Mouse (Mus musculus) liver, embryonic 12.5 days (tissue): ENCODE data around the gene Ackr4. TPM values are rescaled to one million over a fixed set of nuclear protein-coding genes. Genes with fewer than 3 reads are reported as not detected.

Experiments used
- ATAC-seq: fragments of 200-750 bp; cut with Nextera tagmentation; 2 replicates; pipeline ENCODE4 v1.8.0; 2017; ENCODE audit warnings: moderate number of reproducible peaks, mild to moderate bottlenecking, moderate library complexity
- H3K27ac ChIP-seq: fragments of 300-500 bp; sonication (generic); 2 replicates; pipeline ENCODE4 v1.5.1; 2016; ENCODE audit warnings: mild to moderate bottlenecking
- H3K27me3 ChIP-seq: fragments of 300-500 bp; sonication (generic); replicated peaks from 2 replicates; pipeline ENCODE4 v1.6.1; 2016; ENCODE audit warnings: mild to moderate bottlenecking, moderate library complexity
- H3K36me3 ChIP-seq: fragments of 300-500 bp; sonication (generic); 2 replicates; pipeline ENCODE4 v1.6.1; 2016; ENCODE audit warnings: mild to moderate bottlenecking, moderate library complexity
- H3K4me1 ChIP-seq: fragments of 300-500 bp; sonication (generic); 2 replicates; pipeline ENCODE4 v1.6.1; 2016
- H3K4me2 ChIP-seq: fragments of 300-500 bp; sonication (generic); 2 replicates; pipeline ENCODE4 v1.6.1; 2016; ENCODE audit warnings: mild to moderate bottlenecking, moderate library complexity
- H3K4me3 ChIP-seq: fragments of 300-500 bp; sonication (generic); 2 replicates; pipeline ENCODE4 v1.5.1; 2016; ENCODE audit warnings: mild to moderate bottlenecking, moderate library complexity
- H3K9ac ChIP-seq: fragments of 300-500 bp; sonication (generic); 2 replicates; pipeline ENCODE4 v1.6.1; 2016; ENCODE audit warnings: mild to moderate bottlenecking, moderate library complexity
- H3K9me3 ChIP-seq: fragments of 300-500 bp; sonication (generic); replicated peaks from 2 replicates; pipeline ENCODE4 v1.6.1; 2016; ENCODE audit warnings: mild to moderate bottlenecking, moderate library complexity
- WGBS: fragments of 180-500 bp; shearing (Covaris S2); methylation state at CpG from one replicate; pipeline ENCODE4 v1.1.7; 2016; ENCODE audit not compliant: insufficient replicate concordance; 5-methylcytosine and 5-hydroxymethylcytosine counted together
- polyA plus RNA-seq: library from polyadenylated mRNA; unstranded; fragments of >200 nt; fragmentation: Nextera tagmentation; extraction: Ambion mirVana; gene quantifications from 2 replicates; pipeline ENCODE4 v1.2.1, GENCODE M21; 2016

Gene Ackr4
- polyA plus RNA-seq = 0.66 TPM in 2 replicates

- Histone ChIP-seq H3K4me1 (no peaks in the 10 kb centered on the region), H3K9me3 (no peaks in the 10 kb centered on the region), H3K4me2 (no peak within 1 kb of the TSS), H3K27me3 (no peaks in the 10 kb centered on the region), H3K27ac (no peak within 1 kb of the TSS), H3K36me3 (0 out of 2 replicates have a peak, but pooled peaks cover 13% of the 10 kb centered on the region), H3K9ac (no peak within 1 kb of the TSS), H3K4me3 (no peak within 1 kb of the TSS)
- no peak for ATAC-seq
- 74% methylated on average over 3 of the region's 3 CpGs for WGBS
These were observed at the start of gene Ackr4 for GRCm38 (mm10) chr9:104126833-104127232. TSS of gene Ackr4 (minus strand) at chr9:104126933.

GRCm38 (mm10) chr9:104172342-104172741, 45.6 kb upstream of the Ackr4 start:
- no peaks in the 10 kb centered on the region for H3K9me3 ChIP-seq
- no peak overlapping the region for H3K27ac ChIP-seq
- H3K4me2 ChIP-seq = no peak overlapping the region
- H3K9ac ChIP-seq = no peak overlapping the region
- no peaks in the 10 kb centered on the region for H3K27me3 ChIP-seq
- no peak overlapping the region for H3K4me3 ChIP-seq
- peaks cover 82% of the 10 kb centered on the region for H3K36me3 ChIP-seq
- 87% methylated on average over 6 of the region's 6 CpGs for WGBS
- H3K4me1 ChIP-seq = no peaks in the 10 kb centered on the region
- ATAC-seq = no peak

GRCm38 (mm10) chr9:104171651-104172050, 44.9 kb upstream of the Ackr4 start:
- Histone ChIP-seq H3K4me3 (no peak overlapping the region), H3K27ac (no peak overlapping the region), H3K9ac (no peak overlapping the region), H3K27me3 (no peaks in the 10 kb centered on the region), H3K9me3 (no peaks in the 10 kb centered on the region), H3K4me2 (no peak overlapping the region), H3K4me1 (no peaks in the 10 kb centered on the region), H3K36me3 (peaks cover 82% of the 10 kb centered on the region)
- ATAC-seq = no peak
- 78% methylated on average over 6 of the region's 6 CpGs for WGBS

- WGBS = 88% methylated on average over 10 of the region's 10 CpGs
- H3K4me3 ChIP-seq = no peak overlapping the region
- no peak overlapping the region for H3K9ac ChIP-seq
- H3K36me3 ChIP-seq = peaks cover 80% of the 10 kb centered on the region
- H3K27me3 ChIP-seq = no peaks in the 10 kb centered on the region
- no peak overlapping the region for H3K27ac ChIP-seq
- no peaks in the 10 kb centered on the region for H3K9me3 ChIP-seq
- no peak overlapping the region for H3K4me2 ChIP-seq
- H3K4me1 ChIP-seq = no peaks in the 10 kb centered on the region
- no peak for ATAC-seq
These were observed 43.3 kb upstream of the Ackr4 start for GRCm38 (mm10) chr9:104169986-104170385.

GRCm38 (mm10) chr9:104165926-104166325, 39.2 kb upstream of the Ackr4 start:
- H3K9me3 ChIP-seq = no peaks in the 10 kb centered on the region
- peaks cover 87% of the 10 kb centered on the region for H3K36me3 ChIP-seq

GRCm38 (mm10) chr9:104164194-104164593, 37.5 kb upstream of the Ackr4 start:
- no peaks in the 10 kb centered on the region for H3K9me3 ChIP-seq
- H3K4me3 ChIP-seq = no peak overlapping the region
- no peak overlapping the region for H3K27ac ChIP-seq
- H3K4me2 ChIP-seq = no peak overlapping the region
- H3K27me3 ChIP-seq = no peaks in the 10 kb centered on the region
- ATAC-seq = no peak
- 85% methylated on average over 5 of the region's 5 CpGs for WGBS
- H3K9ac ChIP-seq = no peak overlapping the region
- H3K36me3 ChIP-seq = peaks cover 87% of the 10 kb centered on the region
- H3K4me1 ChIP-seq = no peaks in the 10 kb centered on the region

More at GRCm38 (mm10) chr9:104165926-104166325, 39.2 kb upstream of the Ackr4 start:
- Histone ChIP-seq H3K4me1 (no peaks in the 10 kb centered on the region), H3K9ac (no peak overlapping the region), H3K4me3 (no peak overlapping the region), H3K4me2 (no peak overlapping the region), H3K27me3 (no peaks in the 10 kb centered on the region), H3K27ac (no peak overlapping the region)
- no peak for ATAC-seq
- 78% methylated on average over 5 of the region's 5 CpGs for WGBS

- Histone ChIP-seq H3K27ac (no peak overlapping the region; the same call in 1 of the 2 replicates), H3K4me3 (no peak overlapping the region), H3K9ac (no peak overlapping the region), H3K36me3 (peaks cover 94% of the 10 kb centered on the region), H3K4me2 (no peak overlapping the region), H3K27me3 (no peaks in the 10 kb centered on the region), H3K4me1 (no peaks in the 10 kb centered on the region), H3K9me3 (no peaks in the 10 kb centered on the region)
- 65% methylated on average over 7 of the region's 7 CpGs for WGBS
- ATAC-seq = peak; percentile 69
These were observed 34.4 kb upstream of the Ackr4 start for GRCm38 (mm10) chr9:104161117-104161516.

GRCm38 (mm10) chr9:104157291-104157690, 30.6 kb upstream of the Ackr4 start:
- Histone ChIP-seq H3K27ac (no peak overlapping the region), H3K4me2 (no peak overlapping the region), H3K27me3 (no peaks in the 10 kb centered on the region), H3K9ac (no peak overlapping the region), H3K4me3 (no peak overlapping the region), H3K4me1 (no peaks in the 10 kb centered on the region), H3K36me3 (peaks cover 95% of the 10 kb centered on the region), H3K9me3 (no peaks in the 10 kb centered on the region)
- WGBS = 96% methylated on average over 7 of the region's 7 CpGs
- ATAC-seq = no peak

- Histone ChIP-seq H3K4me1 (no peaks in the 10 kb centered on the region), H3K27ac (no peak overlapping the region), H3K27me3 (no peaks in the 10 kb centered on the region), H3K4me3 (no peak overlapping the region), H3K9me3 (no peaks in the 10 kb centered on the region), H3K9ac (no peak overlapping the region), H3K4me2 (no peak overlapping the region), H3K36me3 (peaks cover 94% of the 10 kb centered on the region)
- ATAC-seq = no peak
- 81% methylated on average over 8 of the region's 8 CpGs for WGBS
These were observed 29.8 kb upstream of the Ackr4 start for GRCm38 (mm10) chr9:104156506-104156905.

- no peak overlapping the region for H3K27ac ChIP-seq
- no peak overlapping the region for H3K4me3 ChIP-seq
- no peak overlapping the region for H3K4me2 ChIP-seq
- peaks cover 93% of the 10 kb centered on the region for H3K36me3 ChIP-seq
- no peak for ATAC-seq
- WGBS = 81% methylated on average over 14 of the region's 14 CpGs
- no peaks in the 10 kb centered on the region for H3K27me3 ChIP-seq
- no peaks in the 10 kb centered on the region for H3K9me3 ChIP-seq
- H3K4me1 ChIP-seq = no peaks in the 10 kb centered on the region
- no peak overlapping the region for H3K9ac ChIP-seq
These were observed 28.5 kb upstream of the Ackr4 start for GRCm38 (mm10) chr9:104155100-104155715.

GRCm38 (mm10) chr9:104152121-104152520, 25.4 kb upstream of the Ackr4 start:
- 88% methylated on average over 7 of the region's 7 CpGs for WGBS
- H3K36me3 ChIP-seq = peaks cover 72% of the 10 kb centered on the region

GRCm38 (mm10) chr9:104148969-104149368, 22.2 kb upstream of the Ackr4 start:
- Histone ChIP-seq H3K4me1 (no peaks in the 10 kb centered on the region), H3K27ac (no peak overlapping the region), H3K9ac (no peak overlapping the region), H3K36me3 (peaks cover 40% of the 10 kb centered on the region), H3K4me3 (no peak overlapping the region), H3K27me3 (no peaks in the 10 kb centered on the region), H3K9me3 (no peaks in the 10 kb centered on the region), H3K4me2 (no peak overlapping the region)
- ATAC-seq = no peak
- 80% methylated on average over 7 of the region's 7 CpGs for WGBS

More at GRCm38 (mm10) chr9:104152121-104152520, 25.4 kb upstream of the Ackr4 start:
- Histone ChIP-seq H3K4me2 (no peak overlapping the region), H3K9me3 (no peaks in the 10 kb centered on the region), H3K27me3 (no peaks in the 10 kb centered on the region), H3K9ac (no peak overlapping the region), H3K27ac (no peak overlapping the region), H3K4me3 (no peak overlapping the region), H3K4me1 (no peaks in the 10 kb centered on the region)
- ATAC-seq = no peak

- 65% methylated on average over 7 of the region's 7 CpGs for WGBS
- Histone ChIP-seq H3K4me2 (no peak overlapping the region), H3K4me1 (no peaks in the 10 kb centered on the region), H3K27me3 (no peaks in the 10 kb centered on the region), H3K9me3 (no peaks in the 10 kb centered on the region), H3K9ac (no peak overlapping the region), H3K27ac (no peak overlapping the region), H3K36me3 (peaks cover 19% of the 10 kb centered on the region), H3K4me3 (no peak overlapping the region)
- ATAC-seq = no peak
These were observed 19.9 kb upstream of the Ackr4 start for GRCm38 (mm10) chr9:104146683-104147082.
